Mouse (Mus musculus): Measurements from ENCODE around the gene Fastk.
A peak's percentile ranks its signal among the peaks of the same experiment; 100 is the strongest.
"Not testable (repeated sequence)": the region's sequence is repeated elsewhere in the genome, so short reads cannot be mapped to it uniquely, and the experiment has no call there.

Fastk gene

DNA sequence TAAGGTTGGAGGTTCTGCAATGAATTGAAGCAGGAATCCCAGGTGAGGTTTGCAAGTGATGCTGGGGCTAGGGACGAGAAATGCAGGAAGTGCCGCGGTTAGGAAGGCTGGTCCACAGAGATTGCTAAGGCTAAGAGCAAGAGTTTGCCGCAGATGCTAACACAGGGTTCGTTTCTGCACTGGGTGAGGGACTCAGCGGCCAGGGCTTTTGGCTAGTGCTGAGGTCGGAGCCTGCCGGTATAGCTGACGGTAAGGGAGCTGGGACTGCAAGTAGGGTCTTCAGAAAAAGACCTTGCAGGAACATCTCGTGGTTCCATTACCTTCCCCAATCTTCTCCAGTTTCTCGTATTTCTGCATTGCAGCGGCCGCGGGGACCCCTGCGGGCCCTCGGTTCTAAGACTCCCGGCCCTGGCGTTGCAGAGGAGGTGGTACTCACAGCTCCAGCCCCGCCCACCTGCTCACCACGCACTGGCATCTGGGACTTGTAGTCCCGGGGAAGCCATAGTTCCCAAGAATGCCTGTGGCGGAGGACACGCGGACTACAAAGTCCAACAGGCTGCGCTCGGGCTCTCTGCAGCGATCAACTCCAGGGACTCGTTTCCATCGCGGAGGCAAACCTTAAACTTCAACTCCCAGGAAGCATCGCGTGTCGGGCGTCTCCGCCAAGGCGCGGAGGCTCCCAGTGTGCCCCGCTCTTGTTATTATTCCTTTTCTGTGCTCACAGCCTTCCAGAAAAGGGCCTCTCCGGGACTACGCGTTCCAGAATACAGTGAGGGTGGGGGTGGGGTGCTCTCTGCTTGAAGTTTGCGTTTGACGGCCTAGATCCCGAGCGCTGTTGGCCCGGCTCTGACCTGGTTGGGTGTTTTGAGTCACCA, 21.7 kb downstream of the Fastk start, which contains the start of the genes Cdk5 and Slc4a2:
Gene Cdk5, minus strand, starts transcription at position 402 of the 875 bp plus-strand sequence.
Gene Slc4a2, plus strand, starts transcription at position 709 of the 875 bp plus-strand sequence.
- peak; percentile 98 for DNase-seq

DNA sequence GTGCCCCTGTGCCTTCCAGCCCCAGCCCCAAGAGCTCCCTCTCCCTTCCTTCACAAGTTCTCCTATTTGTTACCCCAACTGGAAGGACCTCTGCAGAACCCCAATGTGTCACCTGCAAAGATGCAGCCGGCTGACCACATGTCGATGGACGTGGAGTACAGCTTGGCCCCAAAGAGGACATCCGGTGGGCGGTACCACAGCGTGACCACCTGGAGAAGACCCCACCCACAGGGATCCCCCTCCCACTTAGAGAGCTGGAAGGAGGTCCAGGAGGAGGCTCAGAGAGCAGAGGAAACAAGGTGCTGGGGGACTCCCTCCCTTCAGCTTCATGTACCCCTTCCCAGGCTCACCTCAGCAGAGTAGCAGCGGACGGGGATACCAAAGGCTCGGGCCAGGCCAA, 24.7 kb downstream of the Fastk start:
- DNase-seq, result no peak

DNA sequence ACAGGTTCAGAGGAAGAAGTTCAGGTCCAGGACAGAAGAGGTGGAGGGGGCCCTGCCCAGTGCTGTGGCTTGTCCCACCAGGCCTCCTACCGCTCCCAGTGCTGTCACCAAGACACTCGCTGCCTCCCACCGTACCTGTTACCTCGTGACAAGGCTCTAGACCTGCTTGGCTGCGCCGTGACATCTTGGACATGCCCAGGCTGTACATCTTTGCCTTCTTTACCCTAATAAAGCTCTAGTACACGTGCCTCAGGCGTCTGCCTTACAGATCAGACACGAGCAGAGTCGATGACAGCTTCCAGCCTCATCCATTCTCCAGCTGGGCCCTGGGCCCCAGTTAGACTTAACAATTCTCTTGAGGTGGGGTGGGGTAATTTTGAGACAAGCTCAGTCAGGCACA, 27.5 kb downstream of the Fastk start:
- DNase-seq, result no peak

DNA sequence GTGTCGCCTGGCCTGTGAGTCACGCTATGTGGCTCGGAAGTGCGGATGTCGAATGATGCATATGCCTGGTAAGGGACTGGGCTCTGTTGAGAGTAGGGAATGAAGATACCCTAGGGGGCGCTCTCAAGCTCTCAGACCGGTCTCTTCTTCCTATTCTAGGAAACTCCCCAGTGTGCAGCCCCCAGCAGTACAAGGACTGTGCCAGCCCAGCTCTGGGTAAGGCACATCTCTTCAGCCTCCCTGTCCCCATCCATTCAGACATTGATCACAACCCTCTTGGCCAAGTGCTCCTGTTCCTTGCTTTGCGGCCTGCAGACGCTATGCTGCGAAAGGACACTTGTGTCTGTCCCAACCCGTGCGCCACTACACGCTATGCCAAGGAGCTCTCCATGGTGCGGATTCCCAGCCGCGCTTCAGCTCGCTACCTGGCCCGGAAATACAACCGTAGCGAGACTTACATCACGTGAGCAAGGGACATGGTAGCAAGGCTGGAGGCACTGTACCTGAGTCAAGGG, 28.8 kb downstream of the Fastk start:
- peak; percentile 29 to 60 for DNase-seq

DNA sequence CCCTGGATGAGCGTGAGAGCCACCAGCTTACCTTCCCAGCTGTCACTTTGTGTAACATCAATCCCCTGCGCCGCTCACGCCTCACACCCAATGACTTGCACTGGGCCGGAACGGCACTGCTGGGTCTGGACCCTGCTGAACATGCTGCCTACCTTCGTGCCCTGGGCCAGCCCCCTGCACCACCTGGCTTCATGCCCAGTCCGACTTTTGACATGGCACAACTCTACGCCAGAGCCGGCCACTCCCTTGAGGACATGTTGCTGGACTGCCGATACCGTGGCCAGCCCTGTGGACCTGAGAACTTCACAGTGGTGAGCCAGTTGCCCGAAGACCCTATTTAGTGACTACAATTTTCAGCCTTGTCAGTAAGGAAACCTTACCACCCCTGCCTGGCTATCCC, 31.1 kb downstream of the Fastk start:
- DNase-seq, result no peak

DNA sequence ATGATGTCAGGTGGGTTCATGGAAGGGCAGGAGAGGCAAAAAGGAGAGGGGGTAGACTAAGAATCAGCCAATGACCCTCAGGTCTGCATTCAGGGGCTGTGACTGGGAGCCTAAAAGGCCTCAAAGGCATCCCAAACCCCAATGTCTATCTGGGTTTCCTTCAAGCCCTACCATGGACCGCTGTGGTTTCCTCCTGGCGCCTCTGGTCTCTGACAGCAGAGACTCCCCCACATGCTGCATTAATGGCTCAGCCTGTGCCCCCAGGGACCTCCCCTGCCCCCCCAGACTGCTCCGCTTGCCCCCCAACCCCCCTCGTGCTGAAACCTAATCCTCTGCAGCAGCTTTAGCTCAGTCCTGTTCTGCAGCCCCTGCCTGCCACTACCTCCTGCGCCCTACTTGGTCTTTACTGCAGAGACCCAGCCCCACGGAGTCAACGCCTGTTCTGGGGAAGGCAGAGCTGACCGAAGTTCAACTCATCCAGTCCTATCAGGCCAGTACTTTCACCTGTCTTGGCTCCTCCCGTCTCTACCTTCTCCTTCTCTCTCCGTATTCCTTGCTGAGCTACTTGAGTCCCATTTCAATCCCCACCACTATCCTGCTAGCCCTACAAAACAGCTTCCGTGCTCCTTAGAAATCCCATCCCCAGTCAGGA, 31.9 kb downstream of the Fastk start, which contains the start of gene Asic3:
Gene Asic3, plus strand, starts transcription at position 351 of the 652 bp plus-strand sequence.
- no peak for DNase-seq

DNA sequence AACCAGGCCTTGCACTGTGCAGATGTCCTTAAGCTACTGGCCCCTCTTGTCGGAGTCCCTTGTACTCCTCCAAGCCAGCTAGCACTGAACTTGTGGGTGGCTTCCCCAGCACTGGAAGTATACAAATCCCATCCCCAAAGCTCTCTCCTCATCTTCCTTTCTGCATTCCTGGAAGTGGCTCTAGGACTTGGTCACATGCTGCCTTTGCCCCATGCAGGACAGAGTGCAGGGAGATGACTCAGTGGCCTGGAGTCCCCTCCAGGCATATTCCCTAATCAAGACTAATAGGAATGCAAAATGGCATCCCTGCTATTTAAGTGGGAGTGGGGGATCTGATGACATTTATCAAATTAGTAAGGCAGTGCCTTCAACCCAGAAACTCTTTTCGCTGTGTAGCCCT, 33.0 kb downstream of the Fastk start:
- no peak for DNase-seq

DNA sequence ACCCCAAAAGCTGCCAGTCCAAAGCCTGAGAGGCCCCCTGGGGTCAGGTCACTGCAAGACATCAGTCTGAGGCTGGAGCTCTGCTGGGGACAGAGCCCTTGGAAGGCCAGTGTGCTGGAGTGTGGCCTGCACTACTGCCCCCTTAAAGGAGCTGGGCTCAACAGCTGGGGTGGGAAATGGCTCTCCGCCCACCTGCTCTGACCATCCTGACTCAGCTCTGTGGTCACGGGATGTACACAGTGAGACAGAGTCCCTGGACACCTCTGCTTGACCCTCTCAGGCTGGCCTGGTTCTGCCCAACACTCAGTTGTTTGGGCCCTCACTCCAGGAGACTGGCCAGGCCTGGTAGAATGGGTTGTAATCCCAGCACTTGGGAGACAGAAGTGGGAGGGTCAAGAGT, 35.6 kb downstream of the Fastk start:
- no peak for DNase-seq

DNA sequence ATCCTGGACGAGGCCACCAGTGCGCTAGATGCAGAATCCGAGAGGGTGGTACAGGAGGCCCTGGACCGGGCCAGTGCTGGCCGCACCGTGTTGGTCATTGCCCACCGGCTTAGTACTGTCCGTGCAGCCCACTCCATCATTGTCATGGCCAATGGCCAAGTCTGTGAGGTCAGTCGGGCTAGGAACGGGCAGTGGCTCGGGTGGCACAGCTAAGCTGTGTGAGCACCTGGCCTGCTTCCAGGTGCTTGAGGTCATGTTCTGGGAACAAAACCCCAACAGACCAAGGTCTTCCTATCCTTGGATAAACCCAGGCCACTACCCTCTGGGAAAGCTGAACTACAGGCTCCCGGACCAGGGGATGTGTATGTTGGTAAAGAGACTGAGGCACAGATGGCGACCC, 36.4 kb downstream of the Fastk start:
- DNase-seq, result no peak

DNA sequence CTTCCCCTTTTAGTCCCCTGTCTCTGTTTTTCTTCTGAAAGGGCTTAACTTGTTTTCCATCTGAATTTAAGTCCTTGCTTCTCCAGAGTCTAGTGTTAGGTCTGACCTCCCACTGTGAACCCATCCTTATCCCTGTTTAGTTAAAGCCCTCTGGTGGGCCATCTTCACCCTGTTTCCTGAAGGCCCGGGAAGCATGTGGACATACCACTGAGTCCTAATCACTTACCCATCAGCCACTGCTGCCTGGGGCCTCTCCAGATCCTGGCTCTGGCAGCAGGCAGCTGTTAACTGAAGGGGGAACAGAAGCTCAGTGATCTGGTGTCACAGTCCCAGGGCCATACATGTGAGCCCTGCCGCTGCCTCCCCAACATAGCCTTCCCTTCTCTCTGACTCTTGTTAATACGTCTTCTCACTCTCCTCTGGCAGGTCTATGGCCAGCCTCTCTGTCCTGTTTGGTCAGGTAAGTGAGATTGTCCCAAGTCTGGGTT, 39.7 kb downstream of the Fastk start:
- no peak for DNase-seq

DNA sequence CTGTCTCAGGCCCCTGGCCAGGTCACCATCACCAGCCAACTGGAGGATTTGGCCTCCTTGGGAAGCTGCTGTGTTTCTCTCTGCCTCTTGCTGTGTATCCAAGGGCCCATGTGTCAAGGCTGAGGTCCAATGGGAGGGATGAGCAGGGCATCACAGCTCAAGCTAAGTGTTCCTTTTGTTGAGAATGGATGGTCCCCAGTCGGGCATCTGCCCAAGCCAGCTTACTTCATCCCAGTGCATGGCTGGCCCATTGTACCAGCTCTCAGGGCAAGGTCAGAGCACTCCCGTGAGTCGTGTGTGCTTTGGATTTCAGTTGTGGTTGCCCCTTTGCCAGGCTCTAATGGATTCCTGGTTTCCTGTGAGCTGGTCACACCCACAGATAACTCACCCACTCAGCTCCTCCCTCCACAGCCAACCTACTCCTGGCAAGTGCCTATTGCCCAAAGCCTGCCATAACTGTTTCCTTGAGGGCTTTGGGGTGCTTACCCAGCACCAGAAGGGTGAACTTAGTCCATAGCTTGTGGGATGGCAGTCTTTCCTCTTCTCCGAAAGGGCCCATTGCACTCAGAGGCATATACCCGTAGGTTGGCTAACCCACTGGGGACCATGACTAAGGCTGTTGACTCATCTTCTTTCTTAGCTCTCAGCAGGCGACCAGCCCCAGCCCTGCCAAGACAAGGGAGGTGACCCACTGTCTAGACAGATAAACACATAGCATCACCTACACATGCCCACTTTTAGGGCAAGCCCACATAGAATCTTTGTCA, 40.3 kb downstream of the Fastk start:
- DNase-seq, result no peak

DNA sequence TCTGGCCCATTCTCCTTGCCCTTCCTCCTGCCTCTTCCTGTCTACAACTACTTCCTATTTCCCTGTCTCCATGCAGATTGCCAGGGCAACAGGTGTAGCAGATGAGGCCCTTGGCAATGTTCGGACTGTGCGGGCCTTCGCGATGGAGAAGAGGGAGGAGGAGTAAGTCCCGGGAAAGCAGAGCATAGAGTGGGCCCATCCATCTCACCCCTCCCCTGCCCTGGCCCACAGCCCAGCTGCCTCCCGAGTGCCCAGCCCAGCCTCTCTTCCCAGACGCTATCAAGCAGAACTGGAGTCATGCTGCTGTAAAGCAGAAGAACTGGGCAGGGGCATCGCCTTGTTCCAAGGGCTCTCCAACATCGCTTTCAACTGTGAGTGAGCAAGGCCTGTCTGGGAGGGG, 43.1 kb downstream of the Fastk start:
- no peak for DNase-seq

DNA sequence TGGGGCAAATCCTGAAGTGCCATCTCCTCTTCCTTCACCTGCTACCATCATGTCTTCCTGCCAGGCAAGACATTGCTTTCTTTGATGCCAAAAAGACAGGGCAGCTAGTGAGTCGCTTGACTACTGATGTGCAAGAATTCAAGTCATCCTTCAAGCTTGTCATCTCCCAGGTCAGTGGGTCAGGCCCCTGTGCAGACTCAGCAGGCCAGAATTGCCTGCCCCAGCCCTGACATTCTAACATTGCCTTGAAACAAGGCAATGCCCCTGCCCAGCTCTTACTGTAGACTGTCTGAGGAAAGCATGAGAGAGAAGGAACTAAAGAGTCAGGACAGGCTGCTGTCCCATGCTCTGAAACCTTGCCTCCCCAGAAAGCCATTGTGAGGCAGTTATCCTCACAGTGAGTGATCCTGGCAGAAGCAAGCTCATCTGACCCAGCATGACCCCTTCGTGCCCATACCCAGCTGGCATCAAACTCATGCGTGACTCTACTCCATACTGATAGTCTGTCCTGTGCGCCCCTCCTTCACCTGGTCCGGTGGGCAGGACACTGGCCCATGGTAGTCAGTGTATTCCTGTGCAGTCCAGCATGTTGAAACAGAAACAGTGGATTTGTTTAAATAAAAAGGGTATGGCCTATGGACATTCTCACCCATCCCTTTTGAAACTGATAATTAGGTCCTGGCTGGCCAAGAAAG, 44.0 kb downstream of the Fastk start:
- no peak for DNase-seq

DNA sequence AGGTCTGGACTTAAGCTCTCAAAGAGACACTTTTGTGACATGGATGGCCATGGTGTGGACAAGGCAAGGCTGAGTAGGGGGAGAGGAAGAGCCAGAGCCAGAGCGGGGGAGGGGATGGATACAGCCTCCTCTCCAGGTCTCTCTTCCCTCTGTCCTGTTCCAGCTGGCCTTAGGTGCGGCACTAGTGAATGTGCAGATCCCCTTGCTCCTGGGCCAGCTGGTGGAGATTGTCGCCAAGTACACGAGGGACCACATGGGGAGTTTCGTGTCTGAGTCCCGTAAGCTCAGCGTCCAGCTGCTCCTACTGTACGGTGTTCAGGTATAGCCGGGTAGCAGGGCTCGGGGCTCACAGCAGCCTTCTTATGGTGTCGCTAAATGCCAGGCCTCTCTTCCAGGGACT, 44.7 kb downstream of the Fastk start:
- DNase-seq, result no peak

DNA sequence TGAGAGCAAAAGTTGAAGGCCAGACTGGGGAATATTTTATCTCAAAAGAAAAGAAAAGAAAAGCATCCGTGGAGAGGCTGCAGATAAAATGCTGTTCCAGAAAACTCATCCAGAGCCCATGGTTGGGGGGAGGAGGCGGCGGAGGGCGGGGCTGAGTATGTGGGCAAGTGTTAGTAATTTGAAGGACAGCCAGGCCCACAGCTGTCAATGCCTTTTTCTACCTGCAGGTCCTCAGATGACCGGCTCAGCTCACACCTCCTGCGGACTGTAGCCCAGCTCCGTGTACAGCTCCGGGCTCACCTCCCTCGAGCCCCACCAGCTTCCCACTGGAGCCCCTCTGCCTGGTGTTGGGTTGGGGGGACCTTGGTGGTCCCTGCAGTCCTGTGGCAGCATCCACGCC, 45.4 kb downstream of the Fastk start:
- no peak for DNase-seq

DNA sequence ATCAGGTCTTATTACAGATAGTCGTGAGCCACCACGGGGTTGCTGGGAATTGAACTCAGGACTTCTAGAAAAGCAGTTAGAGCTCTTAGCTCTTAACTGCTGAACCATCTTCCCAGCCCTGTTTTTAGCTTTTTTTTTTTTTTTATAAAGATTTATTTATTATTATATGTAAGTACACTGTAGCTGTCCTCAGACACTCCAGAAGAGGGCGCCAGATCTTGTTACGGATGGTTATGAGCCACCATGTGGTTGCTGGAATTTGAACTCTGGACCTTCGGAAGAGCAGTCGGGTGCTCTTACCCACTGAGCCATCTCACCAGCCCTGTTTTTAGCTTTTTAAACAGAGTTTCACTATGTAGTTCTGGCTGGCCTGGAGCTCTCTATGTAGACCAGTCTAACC, 48.8 kb downstream of the Fastk start:
- DNase-seq, result not testable (repeated sequence)

DNA sequence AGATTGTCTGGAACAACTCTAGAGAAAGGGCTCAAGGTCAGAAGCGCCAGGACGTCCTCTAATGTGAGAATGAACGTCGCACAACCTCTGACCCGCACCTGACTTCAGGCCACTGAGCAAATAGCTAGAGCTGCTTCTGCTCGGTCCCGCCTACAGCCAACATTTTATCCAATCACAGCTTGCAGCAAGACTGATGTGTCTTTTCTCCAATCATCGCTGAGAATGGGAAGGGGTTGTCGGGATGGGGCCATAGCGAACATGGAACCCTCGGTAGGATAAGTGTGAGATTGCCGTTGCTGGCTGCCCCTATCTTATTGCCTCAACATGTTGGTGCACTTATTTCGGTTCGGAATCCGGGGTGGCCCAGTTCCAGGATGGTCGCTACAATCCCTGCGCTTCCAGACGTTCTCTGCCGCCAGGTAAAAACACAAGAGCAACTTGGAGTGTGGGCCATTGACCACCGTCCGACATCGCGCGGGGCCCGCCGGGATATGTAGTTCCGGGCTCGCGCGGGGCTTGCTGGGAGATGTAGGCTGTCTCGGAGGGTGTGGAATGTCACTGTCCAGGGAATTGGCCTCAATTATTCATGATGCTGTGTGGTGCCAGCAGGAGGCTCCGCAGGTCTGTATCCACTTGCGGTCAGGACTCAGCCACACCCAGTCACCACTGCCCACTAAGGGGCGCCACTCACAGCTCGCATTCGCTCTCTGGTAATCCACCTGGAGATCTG, 50.8 kb downstream of the Fastk start:
- peak; percentile 81 to 93 for DNase-seq

DNA sequence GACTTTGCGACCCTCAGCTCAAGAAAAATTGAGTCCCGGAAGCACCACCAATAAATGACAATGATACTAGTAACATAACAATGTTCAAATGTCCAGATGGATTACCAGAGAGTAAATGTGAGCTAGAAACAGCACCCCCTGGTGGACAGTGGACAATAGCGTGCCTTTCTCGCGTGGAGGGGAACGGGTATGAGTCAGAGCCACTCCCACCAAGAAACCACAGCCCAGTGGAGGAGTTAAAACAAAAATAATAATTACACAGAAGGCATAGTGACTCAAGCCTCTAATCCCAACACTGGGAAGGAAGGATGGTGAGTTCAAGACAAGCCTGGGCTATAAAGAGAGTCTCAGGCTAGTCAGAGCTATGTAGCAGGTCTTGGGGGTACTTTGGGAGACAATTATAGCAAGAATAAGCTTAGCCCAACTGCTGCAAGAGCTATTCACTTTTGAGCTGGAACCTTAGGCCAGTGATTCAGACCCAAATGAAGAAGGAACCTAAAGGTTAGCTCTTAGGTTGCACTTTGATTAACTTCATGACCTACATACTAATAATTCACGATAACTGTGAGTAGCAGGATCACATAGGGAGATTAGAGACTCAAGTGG, 51.6 kb downstream of the Fastk start, which contains the start of gene Abcb8:
Gene Abcb8, plus strand, starts transcription at position 272 of the 606 bp plus-strand sequence.
- peak; percentile 60 to 79 for DNase-seq

DNA sequence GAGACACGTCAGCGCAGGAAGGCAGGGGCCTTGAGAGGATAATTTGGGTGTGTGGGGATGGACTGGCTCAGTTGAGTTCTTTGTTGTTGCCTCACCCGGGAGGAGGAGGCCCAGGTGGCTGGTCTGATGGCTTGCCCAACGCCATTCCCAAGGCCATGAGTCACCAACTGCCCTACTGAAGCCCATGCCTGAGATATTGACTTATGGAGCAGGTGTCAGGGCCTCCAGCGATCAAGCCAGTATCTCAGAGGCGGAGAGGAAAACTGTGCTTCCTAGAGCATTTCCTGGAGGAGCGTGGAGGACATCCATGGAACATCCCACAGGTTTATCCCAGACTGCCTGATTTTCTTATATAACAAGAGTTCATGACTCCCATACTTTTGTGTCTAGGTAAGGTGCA, 52.4 kb downstream of the Fastk start:
- no peak for DNase-seq

DNA sequence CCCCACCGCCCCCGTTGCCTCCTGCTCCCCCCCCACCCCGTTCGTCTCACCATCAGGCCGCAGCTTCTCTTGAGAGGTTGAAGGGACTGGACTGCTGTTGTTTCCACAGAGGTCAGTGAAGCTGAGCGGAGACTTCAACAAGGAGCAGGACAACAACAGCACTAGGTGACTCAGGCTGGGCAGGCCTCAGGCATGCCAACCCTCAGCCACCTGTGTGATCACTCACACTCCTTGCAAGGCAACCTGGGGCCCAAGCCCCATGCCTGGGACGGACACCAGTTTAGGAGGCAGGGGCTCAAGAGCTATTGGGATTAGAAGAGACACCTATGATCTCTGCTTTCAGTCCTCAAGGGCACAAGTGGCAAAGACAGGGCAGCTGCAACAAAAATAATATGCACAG, 53.2 kb downstream of the Fastk start, which contains the start of gene Atg9b:
Gene Atg9b, minus strand, starts transcription at position 280 of the 400 bp plus-strand sequence.
- DNase-seq, result no peak

DNA sequence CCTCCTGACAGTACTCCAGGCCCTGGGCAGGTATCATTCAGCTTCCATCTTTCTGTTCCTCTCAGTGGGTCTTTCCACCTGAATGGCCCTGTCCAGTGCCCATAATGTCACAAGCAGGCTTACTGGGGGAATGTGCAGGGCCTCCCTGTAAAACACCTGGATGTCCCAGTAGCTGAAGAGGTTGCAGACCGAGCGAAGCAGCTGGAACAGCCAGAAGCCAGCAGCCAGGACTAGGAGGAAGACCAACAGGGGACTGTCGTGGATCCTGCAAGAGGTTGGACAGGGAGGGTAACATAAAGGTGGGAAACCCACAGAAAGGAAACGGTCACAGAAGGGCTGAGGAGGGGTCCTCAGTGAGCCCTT, 55.4 kb downstream of the Fastk start:
- DNase-seq, result no peak

Measured in thymus, adult 18-20 months (tissue).